Mouse (Mus musculus): ENCODE data around the gene Ppp2r1b. TPM values are rescaled to one million over a fixed set of nuclear protein-coding genes. Genes with fewer than 3 reads are reported as not detected.

Ppp2r1b gene
- polyA plus RNA-seq (2014; fragmentation: Nextera tagmentation; extraction: Ambion mirVana): 73.9 and 80.8 TPM in 2 replicates

GRCm38 (mm10) chr9:50845081-50845480, at the start of gene Ppp2r1b:
TSS of gene Ppp2r1b (plus strand) at chr9:50845301.
- 86% methylated on average over 3 of the region's 3 CpGs for WGBS
- H3K9ac ChIP-seq (ENCODE audit: low read length): no peak within 1 kb of the TSS
- no peak within 1 kb of the TSS for H3K4me2 ChIP-seq (ENCODE audit: low read length)
- DNase-seq (ENCODE audit: low spot score): no peak
- H3K36me3 ChIP-seq (ENCODE audit: control insufficient read depth, insufficient read depth, low read length): peaks cover 26% of the 10 kb centered on the region
- H3K4me1 ChIP-seq (replicated peaks; ENCODE audit: control insufficient read depth, insufficient read depth, low read length): peaks cover 9% of the 10 kb centered on the region; the same call in 1 of the 2 replicates
- no peak for ATAC-seq (replicated peaks; ENCODE audit: low FRiP score, low TSS enrichment, low read depth)
- H3K27ac ChIP-seq (ENCODE audit: low read depth): no peak within 1 kb of the TSS
- no peaks in the 10 kb centered on the region for H3K9me3 ChIP-seq (ENCODE audit: control insufficient read depth, low read length)
- no peaks in the 10 kb centered on the region for H3K27me3 ChIP-seq (replicated peaks; ENCODE audit: control insufficient read depth, insufficient read depth, low read length)
- H3K4me3 ChIP-seq (ENCODE audit: low read depth, low read length): no peak within 1 kb of the TSS

- ATAC-seq (replicated peaks; ENCODE audit: low FRiP score, low TSS enrichment, low read depth) (no peak), DNase-seq (ENCODE audit: low spot score) (no peak)
- Histone ChIP-seq H3K4me3 (ENCODE audit: low read depth, low read length) (no peak overlapping the region), H3K36me3 (ENCODE audit: control insufficient read depth, insufficient read depth, low read length) (peaks cover 70% of the 10 kb centered on the region), H3K9ac (ENCODE audit: low read length) (no peak overlapping the region), H3K27ac (ENCODE audit: low read depth) (no peak overlapping the region), H3K9me3 (ENCODE audit: control insufficient read depth, low read length) (no peaks in the 10 kb centered on the region), H3K27me3 (replicated peaks; ENCODE audit: control insufficient read depth, insufficient read depth, low read length) (no peaks in the 10 kb centered on the region), H3K4me2 (ENCODE audit: low read length) (no peak overlapping the region), H3K4me1 (replicated peaks; ENCODE audit: control insufficient read depth, insufficient read depth, low read length) (no peaks in the 10 kb centered on the region)
- 88% methylated on average over 8 of the region's 8 CpGs for WGBS
Observed at GRCm38 (mm10) chr9:50796776-50797175, 48.3 kb upstream of the Ppp2r1b start.

GRCm38 (mm10) chr9:50797641-50798040, 47.5 kb upstream of the Ppp2r1b start:
- H3K9ac ChIP-seq (ENCODE audit: low read length): no peak overlapping the region
- H3K27me3 ChIP-seq (replicated peaks; ENCODE audit: control insufficient read depth, insufficient read depth, low read length): no peaks in the 10 kb centered on the region
- DNase-seq (ENCODE audit: low spot score) (no peak), ATAC-seq (replicated peaks; ENCODE audit: low FRiP score, low TSS enrichment, low read depth) (no peak)
- WGBS: 95% methylated on average over 7 of the region's 7 CpGs
- H3K4me2 ChIP-seq (ENCODE audit: low read length): no peak overlapping the region
- no peak overlapping the region for H3K27ac ChIP-seq (ENCODE audit: low read depth)
- no peaks in the 10 kb centered on the region for H3K9me3 ChIP-seq (ENCODE audit: control insufficient read depth, low read length)
- H3K36me3 ChIP-seq (ENCODE audit: control insufficient read depth, insufficient read depth, low read length): peaks cover 70% of the 10 kb centered on the region
- no peaks in the 10 kb centered on the region for H3K4me1 ChIP-seq (replicated peaks; ENCODE audit: control insufficient read depth, insufficient read depth, low read length)
- no peak overlapping the region for H3K4me3 ChIP-seq (ENCODE audit: low read depth, low read length)

GRCm38 (mm10) chr9:50798368-50798767, 46.7 kb upstream of the Ppp2r1b start:
- WGBS: 84% methylated on average over 5 of the region's 5 CpGs
- H3K36me3 ChIP-seq (ENCODE audit: control insufficient read depth, insufficient read depth, low read length): peaks cover 74% of the 10 kb centered on the region

GRCm38 (mm10) chr9:50800985-50801384, 44.1 kb upstream of the Ppp2r1b start:
- WGBS: 53% methylated on average over 2 of the region's 2 CpGs
- no peak overlapping the region for H3K4me3 ChIP-seq (ENCODE audit: low read depth, low read length)
- peaks cover 80% of the 10 kb centered on the region for H3K36me3 ChIP-seq (ENCODE audit: control insufficient read depth, insufficient read depth, low read length)
- H3K4me1 ChIP-seq (replicated peaks; ENCODE audit: control insufficient read depth, insufficient read depth, low read length): no peaks in the 10 kb centered on the region
- H3K27me3 ChIP-seq (replicated peaks; ENCODE audit: control insufficient read depth, insufficient read depth, low read length): no peaks in the 10 kb centered on the region
- DNase-seq (ENCODE audit: low spot score) (no peak), ATAC-seq (replicated peaks; ENCODE audit: low FRiP score, low TSS enrichment, low read depth) (no peak)
- no peak overlapping the region for H3K27ac ChIP-seq (ENCODE audit: low read depth)
- no peaks in the 10 kb centered on the region for H3K9me3 ChIP-seq (ENCODE audit: control insufficient read depth, low read length)
- no peak overlapping the region for H3K9ac ChIP-seq (ENCODE audit: low read length)
- H3K4me2 ChIP-seq (ENCODE audit: low read length): no peak overlapping the region

More at GRCm38 (mm10) chr9:50798368-50798767, 46.7 kb upstream of the Ppp2r1b start:
- Histone ChIP-seq H3K9me3 (ENCODE audit: control insufficient read depth, low read length) (no peaks in the 10 kb centered on the region), H3K4me3 (ENCODE audit: low read depth, low read length) (no peak overlapping the region), H3K9ac (ENCODE audit: low read length) (no peak overlapping the region), H3K4me2 (ENCODE audit: low read length) (no peak overlapping the region), H3K27me3 (replicated peaks; ENCODE audit: control insufficient read depth, insufficient read depth, low read length) (no peaks in the 10 kb centered on the region), H3K4me1 (replicated peaks; ENCODE audit: control insufficient read depth, insufficient read depth, low read length) (no peaks in the 10 kb centered on the region), H3K27ac (ENCODE audit: low read depth) (no peak overlapping the region)
- ATAC-seq (replicated peaks; ENCODE audit: low FRiP score, low TSS enrichment, low read depth) (no peak), DNase-seq (ENCODE audit: low spot score) (no peak)

GRCm38 (mm10) chr9:50803055-50803671, 41.9 kb upstream of the Ppp2r1b start:
- H3K9me3 ChIP-seq (ENCODE audit: control insufficient read depth, low read length): no peaks in the 10 kb centered on the region
- H3K27me3 ChIP-seq (replicated peaks; ENCODE audit: control insufficient read depth, insufficient read depth, low read length): no peaks in the 10 kb centered on the region
- H3K36me3 ChIP-seq (ENCODE audit: control insufficient read depth, insufficient read depth, low read length): peaks cover 87% of the 10 kb centered on the region
- no peaks in the 10 kb centered on the region for H3K4me1 ChIP-seq (replicated peaks; ENCODE audit: control insufficient read depth, insufficient read depth, low read length)
- no peak overlapping the region for H3K4me2 ChIP-seq (ENCODE audit: low read length)
- ATAC-seq (replicated peaks; ENCODE audit: low FRiP score, low TSS enrichment, low read depth) (no peak), DNase-seq (ENCODE audit: low spot score) (no peak)
- no peak overlapping the region for H3K9ac ChIP-seq (ENCODE audit: low read length)
- H3K4me3 ChIP-seq (ENCODE audit: low read depth, low read length): no peak overlapping the region
- WGBS: 93% methylated on average over 7 of the region's 7 CpGs
- no peak overlapping the region for H3K27ac ChIP-seq (ENCODE audit: low read depth)

GRCm38 (mm10) chr9:50808471-50808870, 36.6 kb upstream of the Ppp2r1b start:
- DNase-seq (ENCODE audit: low spot score): no peak
- no peak overlapping the region for H3K4me2 ChIP-seq (ENCODE audit: low read length)
- no peak overlapping the region for H3K27ac ChIP-seq (ENCODE audit: low read depth)
- no peaks in the 10 kb centered on the region for H3K9me3 ChIP-seq (ENCODE audit: control insufficient read depth, low read length)
- no peak overlapping the region for H3K4me3 ChIP-seq (ENCODE audit: low read depth, low read length)
- whole genome bisulfite sequencing: 85% methylated on average over 6 of the region's 6 CpGs
- H3K9ac ChIP-seq (ENCODE audit: low read length): no peak overlapping the region
- H3K4me1 ChIP-seq (replicated peaks; ENCODE audit: control insufficient read depth, insufficient read depth, low read length): no peaks in the 10 kb centered on the region
- no peak for ATAC-seq (replicated peaks; ENCODE audit: low FRiP score, low TSS enrichment, low read depth)
- H3K36me3 ChIP-seq (ENCODE audit: control insufficient read depth, insufficient read depth, low read length): peaks cover 89% of the 10 kb centered on the region
- no peaks in the 10 kb centered on the region for H3K27me3 ChIP-seq (replicated peaks; ENCODE audit: control insufficient read depth, insufficient read depth, low read length)

- no peak for DNase-seq (ENCODE audit: low spot score)
- H3K4me1 ChIP-seq (replicated peaks; ENCODE audit: control insufficient read depth, insufficient read depth, low read length): no peaks in the 10 kb centered on the region
- ATAC-seq (replicated peaks; ENCODE audit: low FRiP score, low TSS enrichment, low read depth): no peak
Observed at GRCm38 (mm10) chr9:50809146-50809545, 36.0 kb upstream of the Ppp2r1b start.

GRCm38 (mm10) chr9:50811187-50811586, 33.9 kb upstream of the Ppp2r1b start:
- H3K4me3 ChIP-seq (ENCODE audit: low read depth, low read length): no peak overlapping the region
- ATAC-seq (replicated peaks; ENCODE audit: low FRiP score, low TSS enrichment, low read depth) (no peak), DNase-seq (ENCODE audit: low spot score) (no peak)
- H3K9ac ChIP-seq (ENCODE audit: low read length): no peak overlapping the region
- H3K4me1 ChIP-seq (replicated peaks; ENCODE audit: control insufficient read depth, insufficient read depth, low read length): no peaks in the 10 kb centered on the region
- no peaks in the 10 kb centered on the region for H3K9me3 ChIP-seq (ENCODE audit: control insufficient read depth, low read length)
- no peak overlapping the region for H3K27ac ChIP-seq (ENCODE audit: low read depth)
- no peaks in the 10 kb centered on the region for H3K27me3 ChIP-seq (replicated peaks; ENCODE audit: control insufficient read depth, insufficient read depth, low read length)
- peaks cover 77% of the 10 kb centered on the region for H3K36me3 ChIP-seq (ENCODE audit: control insufficient read depth, insufficient read depth, low read length)
- H3K4me2 ChIP-seq (ENCODE audit: low read length): no peak overlapping the region
- 93% methylated on average over 7 of the region's 7 CpGs for WGBS

More at GRCm38 (mm10) chr9:50809146-50809545, 36.0 kb upstream of the Ppp2r1b start:
- Histone ChIP-seq H3K27me3 (replicated peaks; ENCODE audit: control insufficient read depth, insufficient read depth, low read length) (no peaks in the 10 kb centered on the region), H3K9ac (ENCODE audit: low read length) (no peak overlapping the region), H3K4me2 (ENCODE audit: low read length) (no peak overlapping the region), H3K4me3 (ENCODE audit: low read depth, low read length) (no peak overlapping the region), H3K36me3 (ENCODE audit: control insufficient read depth, insufficient read depth, low read length) (peaks cover 89% of the 10 kb centered on the region), H3K27ac (ENCODE audit: low read depth) (no peak overlapping the region), H3K9me3 (ENCODE audit: control insufficient read depth, low read length) (no peaks in the 10 kb centered on the region)
- 92% methylated on average over 13 of the region's 13 CpGs for WGBS
